Mouse (Mus musculus) heart, embryonic 14.5 days (tissue): ENCODE results near the gene Csn1s2a. TPM values are rescaled to one million over a fixed set of nuclear protein-coding genes. Genes with fewer than 3 reads are reported as not detected.
"Not testable (repeated sequence)": the region's sequence is repeated elsewhere in the genome, so short reads cannot be mapped to it uniquely, and the experiment has no call there.

ENCODE experiments used
- ATAC-seq: fragments of 200-750 bp; cut with Nextera tagmentation; 2 replicates; pipeline ENCODE4 v1.8.0; 2017; ENCODE audit warnings: low read depth, moderate TSS enrichment; ENCODE audit not compliant: insufficient number of reproducible peaks, insufficient read depth, low FRiP score
- H3K27ac ChIP-seq, 2 experiments: fragments of 200-500 bp in 1 of 2; fragments of 300-500 bp in 1 of 2; sonication (generic) in 1 of 2; replicated peaks in 1 of 2; 2 replicates each; pipeline ENCODE4 v1.5.1; 2012 to 2014; ENCODE audit warnings: low read depth in 2 of 2, low read length in 2 of 2, control low read depth in 1 of 2, mild to moderate bottlenecking in 1 of 2, mixed read lengths in 1 of 2; ENCODE audit not compliant: control insufficient read depth in 1 of 2, insufficient read depth in 1 of 2
- H3K27me3 ChIP-seq: fragments of 300-500 bp; sonication (generic); 2 replicates; pipeline ENCODE4 v1.6.1; 2014; ENCODE audit warnings: mild to moderate bottlenecking, low read length, control low read depth; ENCODE audit not compliant: control insufficient read depth, insufficient read depth
- H3K36me3 ChIP-seq: fragments of 300-500 bp; sonication (generic); 2 replicates; pipeline ENCODE4 v1.6.1; 2014; ENCODE audit warnings: mild to moderate bottlenecking, control low read depth, low read length, mixed read lengths; ENCODE audit not compliant: control insufficient read depth, insufficient read depth
- H3K4me1 ChIP-seq, 2 experiments: fragments of 200-500 bp in 1 of 2; fragments of 300-500 bp in 1 of 2; sonication (generic) in 1 of 2; 2 replicates each; pipeline ENCODE4 v1.6.1; 2012 to 2014; ENCODE audit warnings: low read length in 2 of 2, control low read depth in 1 of 2, mixed read lengths in 1 of 2; ENCODE audit not compliant: control insufficient read depth in 2 of 2, insufficient read depth in 2 of 2
- H3K4me2 ChIP-seq: fragments of 300-500 bp; sonication (generic); 2 replicates; pipeline ENCODE4 v1.6.1; 2014; ENCODE audit warnings: mild to moderate bottlenecking, low read length
- H3K4me3 ChIP-seq, 2 experiments: fragments of 200-500 bp in 1 of 2; fragments of 300-500 bp in 1 of 2; sonication (generic) in 1 of 2; 2 replicates each; pipeline ENCODE4 v1.5.1; 2012 to 2014; ENCODE audit warnings: low read length in 2 of 2, mild to moderate bottlenecking in 2 of 2, control low read depth in 1 of 2, low read depth in 1 of 2, moderate library complexity in 1 of 2; ENCODE audit not compliant: control insufficient read depth in 1 of 2, insufficient read depth in 1 of 2
- H3K9ac ChIP-seq: fragments of 300-500 bp; sonication (generic); 2 replicates; pipeline ENCODE4 v1.6.1; 2014; ENCODE audit warnings: mild to moderate bottlenecking, low read length
- H3K9me3 ChIP-seq: fragments of 300-500 bp; sonication (generic); 2 replicates; pipeline ENCODE4 v1.6.1; 2016; ENCODE audit warnings: low read length, control low read depth; ENCODE audit not compliant: control insufficient read depth
- WGBS: fragments of 180-500 bp; shearing (Covaris S2); extraction: QIAGEN DNeasy Blood & Tissue Kit; methylation state at CpG from one replicate; pipeline ENCODE4 v1.1.7; 2014; 5-methylcytosine and 5-hydroxymethylcytosine counted together
- polyA plus RNA-seq: library from polyadenylated mRNA; unstranded; fragments of >200 nt; fragmentation: Nextera tagmentation; extraction: Ambion mirVana; gene quantifications from 2 replicates; pipeline ENCODE4 v1.2.1, GENCODE M21; 2014

Gene Csn1s2a
- polyA plus RNA-seq, result not detected in 2 replicates

DNA sequence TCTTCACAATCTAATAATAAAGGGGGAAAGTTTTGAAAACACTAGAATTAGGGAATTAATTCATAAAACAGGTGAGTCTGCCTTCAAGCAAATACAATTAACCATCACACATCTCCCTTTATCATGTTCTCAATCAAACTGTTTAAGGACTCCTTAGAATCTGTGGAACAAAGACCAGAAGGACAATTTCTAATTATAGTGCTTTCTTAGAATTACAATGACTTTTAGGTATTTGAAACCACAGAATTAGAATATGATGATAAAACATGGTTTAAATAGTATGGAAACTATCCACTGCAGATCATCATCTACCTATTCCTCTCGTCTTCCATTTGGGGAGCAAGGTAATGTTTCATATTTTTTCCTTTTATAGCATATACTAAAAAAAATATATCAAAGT lies at the start of gene Csn1s2a:
Gene Csn1s2a, plus strand, starts transcription at position 301 of the 400 bp plus-strand sequence.
- no peak within 1 kb of the TSS for H3K27ac ChIP-seq
- H3K4me2 ChIP-seq, result no peak within 1 kb of the TSS
- no peak for ATAC-seq
- H3K9me3 ChIP-seq, result no peaks in the 10 kb centered on the region
- H3K4me3 ChIP-seq, result no peak within 1 kb of the TSS
- no peak within 1 kb of the TSS for H3K9ac ChIP-seq
- no peaks in the 10 kb centered on the region for H3K4me1 ChIP-seq
- H3K27me3 ChIP-seq, result no peaks in the 10 kb centered on the region
- WGBS, result 75% methylated on average over 1 of the region's 1 CpGs
- H3K36me3 ChIP-seq, result no peaks in the 10 kb centered on the region

DNA sequence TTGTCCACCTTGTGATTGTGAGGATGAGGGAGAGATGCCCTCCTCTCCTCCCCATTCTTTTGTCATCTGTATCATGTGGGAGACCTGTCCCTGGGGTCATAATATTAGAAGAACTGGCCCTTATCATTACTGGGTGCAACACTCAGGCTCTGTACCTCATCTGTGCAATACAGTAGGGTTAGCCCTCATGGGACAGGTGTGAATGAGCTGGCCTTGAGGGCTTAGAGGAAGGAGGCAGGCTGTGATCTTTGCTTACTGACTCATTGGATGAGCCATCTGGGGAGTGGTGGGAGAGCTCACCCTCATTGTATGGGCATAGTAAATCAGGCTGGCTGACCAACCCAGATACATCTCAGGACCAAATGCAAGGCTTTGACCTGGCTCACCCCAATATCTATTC lies 39.5 kb upstream of the Csn1s2a start:
- Histone ChIP-seq H3K4me3 (no peak overlapping the region), H3K27ac (no peak overlapping the region), H3K36me3 (no peaks in the 10 kb centered on the region), H3K27me3 (no peaks in the 10 kb centered on the region), H3K4me1 (no peaks in the 10 kb centered on the region), H3K4me2 (no peak overlapping the region), H3K9ac (no peak overlapping the region), H3K9me3 (no peaks in the 10 kb centered on the region)
- no peak for ATAC-seq

DNA sequence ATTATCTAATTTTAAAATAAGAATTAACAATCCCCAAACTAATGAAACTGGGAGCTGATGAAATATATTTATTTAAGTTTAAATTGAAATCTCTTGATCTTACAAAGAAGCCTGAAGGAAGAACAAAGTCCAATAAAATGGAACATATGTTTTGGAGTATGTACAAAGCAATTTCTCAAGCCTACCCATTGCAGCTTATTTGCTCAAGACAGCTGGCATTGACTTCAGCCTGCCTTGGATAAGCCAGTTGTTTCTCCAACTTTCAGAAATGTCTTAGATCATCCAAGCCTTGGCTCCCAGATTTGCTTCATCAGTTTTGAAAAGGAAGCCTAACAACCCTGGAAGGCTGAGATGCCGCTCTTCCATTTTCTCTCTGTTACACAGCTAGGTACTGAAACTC lies 20.9 kb upstream of the Csn1s2a start:
- H3K27ac ChIP-seq, result no peak overlapping the region
- no peak overlapping the region for H3K4me3 ChIP-seq
- ATAC-seq, result no peak
- H3K4me2 ChIP-seq, result no peak overlapping the region
- no peak overlapping the region for H3K9ac ChIP-seq
- no peaks in the 10 kb centered on the region for H3K9me3 ChIP-seq
- 90% methylated on average over 1 of the region's 1 CpGs for WGBS
- H3K27me3 ChIP-seq, result no peaks in the 10 kb centered on the region
- H3K4me1 ChIP-seq, result no peaks in the 10 kb centered on the region
- no peaks in the 10 kb centered on the region for H3K36me3 ChIP-seq

DNA sequence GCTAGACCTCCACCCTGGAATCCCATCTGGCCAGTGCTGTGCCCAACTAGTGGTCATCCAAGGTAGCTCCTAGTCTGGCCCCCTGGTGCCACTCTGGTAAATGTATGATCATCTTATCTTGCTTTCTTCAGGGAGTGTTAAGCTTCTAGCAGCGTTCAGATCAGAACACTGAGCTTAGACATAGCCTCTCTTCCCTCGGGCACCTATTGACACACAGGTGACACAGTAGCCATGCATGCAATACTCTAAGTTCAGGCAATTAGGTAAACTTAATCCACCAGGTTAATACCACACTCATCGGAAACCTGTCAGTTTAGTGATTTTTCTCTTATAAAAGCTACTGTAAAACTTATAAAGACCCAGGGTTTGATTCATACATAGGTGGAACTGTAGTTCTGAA lies 9.8 kb upstream of the Csn1s2a start:
- ATAC-seq, result no peak
- Histone ChIP-seq H3K36me3 (no peaks in the 10 kb centered on the region), H3K27me3 (no peaks in the 10 kb centered on the region), H3K9me3 (no peaks in the 10 kb centered on the region), H3K27ac (no peak overlapping the region), H3K4me1 (no peaks in the 10 kb centered on the region), H3K9ac (no peak overlapping the region), H3K4me3 (no peak overlapping the region), H3K4me2 (no peak overlapping the region)
- 68% methylated on average over 3 of the region's 3 CpGs for WGBS

DNA sequence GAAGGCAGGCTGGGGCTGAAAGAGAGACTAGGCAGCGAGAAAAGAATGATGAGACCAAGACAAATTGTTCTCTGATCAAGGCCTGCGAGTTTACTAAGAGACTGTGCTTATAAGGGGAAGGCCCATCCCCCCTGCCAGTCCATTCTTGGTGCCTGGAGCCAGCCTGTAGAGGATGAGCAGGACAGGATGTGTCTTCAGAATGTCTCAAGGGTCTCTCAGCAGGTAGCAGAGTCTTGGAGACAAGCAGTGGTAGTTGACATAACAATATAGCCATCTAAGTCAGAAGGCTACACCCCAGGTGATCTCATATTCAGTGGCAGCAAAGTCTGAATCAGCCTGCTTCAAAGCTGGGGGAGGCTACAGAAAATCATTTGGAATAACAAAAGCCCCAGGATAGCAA lies 2.2 kb upstream of the Csn1s2a start:
- not testable (repeated sequence) for H3K4me2 ChIP-seq, H3K9me3 ChIP-seq, ATAC-seq, H3K36me3 ChIP-seq, H3K9ac ChIP-seq, H3K27me3 ChIP-seq, H3K4me3 ChIP-seq, H3K27ac ChIP-seq, H3K4me1 ChIP-seq
- 44% methylated on average over 2 of the region's 2 CpGs for WGBS

DNA sequence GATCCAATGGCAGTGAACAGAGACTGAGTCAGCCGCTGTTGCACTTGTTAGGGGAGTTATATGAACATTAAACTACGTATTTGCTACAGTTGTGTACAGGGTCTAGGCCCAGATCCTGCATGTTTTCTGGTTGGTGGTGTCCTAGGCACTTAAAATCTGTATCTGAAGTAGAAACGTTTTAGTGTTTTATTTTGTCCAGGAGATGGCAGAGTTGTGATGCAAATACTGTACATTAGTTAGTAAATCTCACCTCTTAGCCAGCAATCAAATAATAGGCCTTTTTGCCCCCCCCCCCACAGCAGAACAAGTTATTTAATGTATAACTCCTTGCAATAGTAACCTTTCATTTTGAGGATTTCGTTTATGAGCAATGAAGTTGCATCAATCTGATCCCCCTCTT lies 8.4 kb downstream of the Csn1s2a start:
- ATAC-seq, result no peak
- no peaks in the 10 kb centered on the region for H3K36me3 ChIP-seq
- no peaks in the 10 kb centered on the region for H3K4me1 ChIP-seq
- no peak overlapping the region for H3K4me2 ChIP-seq
- 41% methylated on average over 4 of the region's 4 CpGs for WGBS
- no peak overlapping the region for H3K9ac ChIP-seq
- H3K4me3 ChIP-seq, result no peak overlapping the region
- no peak overlapping the region for H3K27ac ChIP-seq
- H3K27me3 ChIP-seq, result no peaks in the 10 kb centered on the region
- H3K9me3 ChIP-seq, result no peaks in the 10 kb centered on the region

DNA sequence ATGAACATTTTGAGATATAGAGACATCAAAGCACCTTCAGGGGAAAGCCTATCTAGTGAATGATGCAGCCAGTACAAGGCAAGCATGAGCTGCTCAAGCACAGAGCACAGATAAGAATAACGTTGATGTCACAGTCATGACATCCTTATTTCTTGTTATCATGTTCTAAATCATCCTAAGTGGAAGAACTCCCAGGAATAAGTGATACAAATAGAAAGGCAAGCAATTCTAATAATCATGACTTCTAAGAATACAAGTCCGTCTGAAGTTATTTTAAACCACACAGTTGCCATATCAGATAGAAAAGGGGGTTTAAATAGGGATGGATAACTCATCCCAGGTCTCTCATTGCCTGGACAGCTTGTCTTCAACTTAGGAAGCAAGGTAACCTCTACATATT lies 33.4 kb downstream of the Csn1s2a start, which contains the start of gene Csn1s2b:
Gene Csn1s2b, plus strand, starts transcription at position 301 of the 400 bp plus-strand sequence.
- 45% methylated on average over 2 of the region's 2 CpGs for WGBS
- Histone ChIP-seq H3K4me1 (no peaks in the 10 kb centered on the region), H3K27me3 (no peaks in the 10 kb centered on the region), H3K4me2 (no peak within 1 kb of the TSS), H3K9ac (no peak within 1 kb of the TSS), H3K4me3 (no peak within 1 kb of the TSS), H3K36me3 (no peaks in the 10 kb centered on the region), H3K9me3 (no peaks in the 10 kb centered on the region), H3K27ac (no peak within 1 kb of the TSS)
- no peak for ATAC-seq

DNA sequence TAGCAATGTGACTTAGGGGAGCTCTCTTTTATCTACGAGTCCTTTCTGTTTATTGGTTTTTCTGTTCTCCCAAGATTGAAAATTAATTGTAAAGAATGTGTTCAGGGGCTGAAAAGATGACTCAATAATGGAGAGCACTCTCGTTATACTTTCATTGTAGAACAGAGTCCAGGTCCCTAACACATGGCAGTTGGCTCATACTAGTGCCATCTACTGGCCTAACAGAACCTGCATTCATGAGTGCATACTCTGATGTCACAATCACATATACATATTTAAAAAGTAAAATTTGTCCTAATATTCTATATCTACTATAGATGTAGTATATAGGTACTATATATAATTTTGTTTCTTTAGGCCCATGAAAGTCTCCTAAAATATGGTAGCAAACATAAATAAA lies 34.9 kb downstream of the Csn1s2a start:
- Histone ChIP-seq H3K4me3 (no peak overlapping the region), H3K4me1 (no peaks in the 10 kb centered on the region), H3K27ac (no peak overlapping the region), H3K36me3 (no peaks in the 10 kb centered on the region), H3K9me3 (no peaks in the 10 kb centered on the region), H3K27me3 (no peaks in the 10 kb centered on the region), H3K9ac (no peak overlapping the region), H3K4me2 (no peak overlapping the region)
- ATAC-seq, result no peak
- WGBS, result 55% methylated on average over 2 of the region's 2 CpGs
